Mouse (Mus musculus): Measurements from ENCODE around the gene Msgn1. TPM values are rescaled to one million over a fixed set of nuclear protein-coding genes. Genes with fewer than 3 reads are reported as not detected.

The Msgn1 gene
- polyA plus RNA-seq, 1 experiment: not detected

- no peaks in the 10 kb centered on the region for H3K36me3 ChIP-seq (ENCODE audit: control insufficient read depth)
- H3K4me3 ChIP-seq (replicated peaks): no peak overlapping the region
- TF ChIP-seq TAL1 (IDR thresholded peaks at IDR 0.05; ENCODE audit: low read length) (no peak), GATA1 (IDR thresholded peaks at IDR 0.05; ENCODE audit: low read length) (no peak)
- H3K27me3 ChIP-seq (ENCODE audit: control insufficient read depth): no peaks in the 10 kb centered on the region
- H3K4me1 ChIP-seq (ENCODE audit: control insufficient read depth): no peaks in the 10 kb centered on the region
- H3K9me3 ChIP-seq (ENCODE audit: control insufficient read depth, low read length): no peaks in the 10 kb centered on the region
These were observed 31.1 kb downstream of the Msgn1 start for GRCm38 (mm10) chr12:11177408-11178394.

GRCm38 (mm10) chr12:11158670-11159069, 50.1 kb downstream of the Msgn1 start:
- no peaks in the 10 kb centered on the region for H3K36me3 ChIP-seq (ENCODE audit: control insufficient read depth)
- H3K4me3 ChIP-seq (replicated peaks): no peak overlapping the region
- no peaks in the 10 kb centered on the region for H3K9me3 ChIP-seq (ENCODE audit: control insufficient read depth, low read length)
- H3K4me1 ChIP-seq (ENCODE audit: control insufficient read depth): no peaks in the 10 kb centered on the region
- H3K27me3 ChIP-seq (ENCODE audit: control insufficient read depth): no peaks in the 10 kb centered on the region
- no peak for TF ChIP-seq TAL1 (IDR thresholded peaks at IDR 0.05; ENCODE audit: low read length)

Other genes starting within 250 kb of the Msgn1 start
- not detected in 2 replicates for gene Kcns3, start 57.9 kb downstream of the Msgn1 start, polyA plus RNA-seq (2012)
- 0.87 and 1.1 TPM in 2 replicates for gene Gen1, start 56.8 kb upstream of the Msgn1 start, polyA plus RNA-seq (2012)
- 3.6 and 4.8 TPM in 2 replicates for gene Smc6, start 56.9 kb upstream of the Msgn1 start, polyA plus RNA-seq (2012)
- gene Vsnl1, start 227.6 kb upstream of the Msgn1 start, polyA plus RNA-seq (2012): not detected in 2 replicates
- not detected in 2 replicates for gene Rad51ap2, start 247.1 kb upstream of the Msgn1 start, polyA plus RNA-seq (2012)

All from erythroblast, embryonic 14.5 days (primary cell).